Mouse (Mus musculus): ENCODE measurements around the gene Asb4. TPM values are rescaled to one million over a fixed set of nuclear protein-coding genes. Genes with fewer than 3 reads are reported as not detected.

Asb4 gene
- total RNA-seq, 2 experiments from 2014 or later, result 0.54 to 0.79 TPM

DNA sequence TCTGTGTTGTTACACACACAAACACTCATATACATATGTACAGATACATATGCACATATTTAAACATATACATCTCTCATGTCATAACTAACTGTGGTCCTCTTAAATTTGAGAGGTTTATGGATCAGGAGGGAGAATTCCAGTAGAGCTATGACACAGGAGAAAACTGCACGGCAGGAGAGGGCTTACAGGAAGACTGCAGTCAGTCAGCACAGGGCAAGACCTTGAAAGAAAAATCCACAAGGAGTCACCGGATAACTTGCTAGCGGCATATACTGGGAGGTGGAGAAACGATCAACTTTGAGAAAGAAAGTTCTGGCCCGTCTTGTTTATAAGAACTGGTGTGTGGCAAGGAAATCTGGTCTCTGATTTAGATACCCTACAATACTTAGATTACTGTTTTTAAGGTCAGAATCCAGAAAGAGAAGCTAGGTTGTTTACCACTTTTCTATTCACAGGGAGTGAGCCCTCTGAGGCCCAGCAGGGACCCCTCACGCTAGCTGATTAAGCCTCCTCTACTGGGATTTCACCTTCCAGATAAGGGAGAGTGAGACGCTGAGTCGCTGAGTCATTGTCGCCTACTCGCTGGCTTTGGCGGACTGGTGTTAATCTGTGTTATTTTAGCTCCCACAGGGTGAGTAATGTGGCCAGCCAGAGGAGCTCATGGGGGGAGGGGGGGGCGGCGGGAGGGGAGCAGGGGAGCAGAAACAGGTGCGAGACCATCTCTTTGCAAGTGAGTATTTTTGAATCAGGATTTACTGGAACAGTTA lies 59.3 kb downstream of the Asb4 start:
- DNase-seq (ENCODE audit: extremely low spot score in 1 of 2, low spot score in 1 of 2), result peak in 1 of 2 experiments; percentile 17

DNA sequence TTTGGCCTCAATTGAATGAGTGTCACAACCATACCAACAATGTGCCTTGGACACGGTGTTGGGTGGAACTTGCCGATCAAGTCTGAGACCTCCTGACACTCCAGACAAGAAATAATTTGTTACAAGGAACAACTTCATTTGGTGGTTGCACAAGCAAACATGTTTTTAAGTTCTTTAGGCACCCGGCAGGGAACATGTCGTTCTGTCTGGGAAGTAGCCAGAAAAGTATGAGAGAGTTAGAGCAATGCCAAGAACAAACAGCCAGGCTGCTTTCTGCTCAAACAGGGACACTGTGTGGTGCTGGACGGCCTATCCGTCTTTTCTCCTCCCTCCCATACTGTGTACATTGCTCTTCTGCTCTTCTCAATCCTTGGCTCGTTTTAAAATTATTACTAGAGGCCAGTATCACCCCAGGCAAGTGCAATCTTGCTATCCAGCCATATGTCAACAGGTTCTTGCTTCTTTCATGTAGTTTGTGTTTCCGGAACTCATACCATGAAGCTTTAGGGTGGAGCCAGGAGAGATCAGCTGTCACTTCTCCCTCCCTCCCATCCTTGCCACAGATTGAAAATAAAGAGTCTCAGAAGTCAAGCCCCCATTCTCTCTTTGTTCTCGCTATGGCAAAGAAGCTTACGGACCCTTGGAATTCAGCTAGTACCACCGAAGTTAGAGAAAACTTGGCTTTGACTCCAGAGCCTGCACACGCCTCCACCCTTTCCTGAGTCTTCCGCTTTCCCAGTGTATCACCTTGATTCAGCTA lies 60.1 kb downstream of the Asb4 start:
- peak in 1 of 2 experiments; percentile 16 for DNase-seq (ENCODE audit: extremely low spot score in 1 of 2, low spot score in 1 of 2)

DNA sequence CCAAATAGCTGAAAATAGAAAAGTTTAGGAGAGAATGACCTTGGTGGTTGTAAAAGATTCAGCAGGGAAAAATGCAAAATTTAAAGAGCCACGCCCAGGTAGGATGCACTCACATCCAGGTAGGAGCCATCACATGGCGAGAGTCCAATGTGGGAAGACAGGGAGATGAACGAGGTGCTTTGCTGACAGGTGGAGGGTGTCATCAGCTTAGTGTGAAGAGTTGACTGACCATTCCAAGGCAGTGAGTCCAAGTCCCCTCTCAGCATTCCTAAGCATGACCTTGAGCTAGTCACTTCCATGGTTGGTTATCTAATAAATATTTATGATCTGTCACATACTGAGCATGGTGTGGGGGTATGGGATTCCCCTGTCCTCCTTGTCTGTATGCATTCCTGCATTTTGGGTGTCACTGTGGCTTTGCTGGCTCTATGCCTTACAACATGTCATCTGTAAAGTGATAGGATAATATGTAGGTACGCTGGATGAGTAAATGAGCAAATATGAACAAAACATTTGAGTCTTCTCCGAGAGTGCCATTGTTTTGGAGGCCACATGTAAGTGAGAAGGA lies 61.2 kb downstream of the Asb4 start:
- no peak for DNase-seq (ENCODE audit: extremely low spot score in 1 of 2, low spot score in 1 of 2)

DNA sequence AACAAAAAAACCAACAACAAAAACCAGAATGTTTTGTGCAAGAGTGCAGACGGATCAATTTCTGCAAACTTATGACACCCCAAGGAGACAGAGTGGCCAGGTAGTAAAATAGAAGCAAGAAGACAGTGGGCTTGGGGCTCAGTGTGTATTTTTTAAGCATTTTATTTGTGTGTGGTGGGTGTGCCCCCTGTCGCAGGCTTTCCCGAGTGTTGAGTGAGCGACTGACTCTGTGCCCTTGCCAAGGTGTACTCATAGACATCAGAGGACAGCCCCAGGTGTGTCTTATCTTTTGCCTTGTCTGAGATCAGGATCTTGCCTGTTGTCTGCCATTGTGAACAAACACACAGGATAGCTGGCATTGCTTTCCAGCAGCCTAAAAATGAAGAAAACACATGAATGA lies 63.8 kb downstream of the Asb4 start:
- DNase-seq (ENCODE audit: extremely low spot score in 1 of 2, low spot score in 1 of 2), result no peak

DNA sequence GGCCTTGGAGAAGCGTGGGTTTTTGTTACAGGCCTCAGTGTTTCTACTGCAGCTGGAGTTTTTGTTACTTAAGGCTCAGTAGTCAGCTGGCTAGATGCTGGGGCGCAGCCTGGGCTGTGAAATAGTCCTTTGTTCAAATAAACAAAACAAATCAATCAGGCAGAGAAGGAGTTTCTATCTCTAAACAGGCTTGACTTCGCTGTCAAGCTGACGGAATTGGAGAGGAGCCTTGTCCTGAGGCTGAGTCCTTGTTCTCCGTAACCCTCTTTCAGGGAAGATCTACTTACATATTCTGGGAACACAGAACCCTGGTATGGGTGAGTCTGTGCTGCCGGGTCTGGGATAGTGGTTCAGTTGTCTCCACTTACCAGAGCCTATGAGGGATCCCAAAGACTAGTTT lies 64.4 kb downstream of the Asb4 start:
- DNase-seq (ENCODE audit: extremely low spot score in 1 of 2, low spot score in 1 of 2), result no peak

DNA sequence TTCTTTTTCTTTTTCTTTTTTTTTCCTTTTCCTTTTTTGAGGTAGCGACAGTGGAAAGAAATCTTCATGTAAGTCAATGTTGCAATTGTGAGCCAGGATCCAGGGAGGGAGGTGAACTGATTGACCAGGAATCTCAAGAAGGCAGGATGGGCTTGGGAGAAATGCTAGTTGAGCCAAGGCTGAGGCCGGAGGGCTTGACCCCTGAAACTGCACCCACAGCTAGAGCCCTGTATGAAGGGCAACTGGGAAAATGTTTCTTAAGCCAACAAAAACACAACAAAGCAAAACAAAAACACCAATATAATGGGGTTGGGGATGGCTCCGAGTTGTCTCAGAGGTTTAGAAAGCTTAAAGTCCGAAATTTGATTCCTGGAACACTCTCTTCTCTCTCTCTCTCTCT lies 65.2 kb downstream of the Asb4 start:
- DNase-seq (ENCODE audit: extremely low spot score in 1 of 2, low spot score in 1 of 2), result no peak

DNA sequence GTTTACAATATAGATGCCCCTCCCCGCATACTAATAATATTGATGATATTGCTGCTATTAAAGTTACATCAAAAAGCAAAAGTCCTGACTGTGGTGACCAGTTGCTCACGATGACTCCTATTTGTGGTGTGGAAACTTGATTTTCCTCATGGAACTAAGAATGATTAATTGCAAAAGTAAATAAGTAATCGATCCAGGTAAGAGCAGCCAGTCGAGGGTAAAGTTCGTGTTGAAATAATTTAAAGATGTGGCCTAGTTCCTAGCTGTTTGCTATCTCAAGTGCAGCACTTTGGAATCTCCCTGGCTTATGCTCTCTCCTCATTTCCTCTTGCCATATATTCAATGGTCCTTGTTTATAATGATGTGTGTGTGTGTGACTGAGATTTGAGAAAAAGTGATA lies 66.7 kb downstream of the Asb4 start:
- no peak for DNase-seq (ENCODE audit: extremely low spot score in 1 of 2, low spot score in 1 of 2)

DNA sequence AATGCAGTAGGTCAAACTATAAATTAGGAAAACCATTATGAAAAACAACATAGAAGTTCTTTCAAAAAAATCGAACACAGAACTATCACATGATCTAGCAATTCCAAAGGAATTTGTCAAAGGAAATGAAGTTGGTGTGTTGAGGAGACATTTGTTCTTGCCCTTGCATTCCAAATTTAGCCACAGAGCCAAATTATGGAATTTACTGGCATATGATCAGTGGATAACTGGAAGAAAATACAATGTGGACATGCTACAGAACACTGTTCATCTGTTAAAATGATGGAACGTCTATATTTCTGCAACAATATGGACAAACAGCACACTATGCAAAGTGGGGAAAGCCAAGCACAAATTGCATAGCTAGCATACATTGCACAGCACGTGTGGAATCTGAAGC lies 72.7 kb downstream of the Asb4 start:
- DNase-seq (ENCODE audit: extremely low spot score in 1 of 2, low spot score in 1 of 2), result no peak

DNA sequence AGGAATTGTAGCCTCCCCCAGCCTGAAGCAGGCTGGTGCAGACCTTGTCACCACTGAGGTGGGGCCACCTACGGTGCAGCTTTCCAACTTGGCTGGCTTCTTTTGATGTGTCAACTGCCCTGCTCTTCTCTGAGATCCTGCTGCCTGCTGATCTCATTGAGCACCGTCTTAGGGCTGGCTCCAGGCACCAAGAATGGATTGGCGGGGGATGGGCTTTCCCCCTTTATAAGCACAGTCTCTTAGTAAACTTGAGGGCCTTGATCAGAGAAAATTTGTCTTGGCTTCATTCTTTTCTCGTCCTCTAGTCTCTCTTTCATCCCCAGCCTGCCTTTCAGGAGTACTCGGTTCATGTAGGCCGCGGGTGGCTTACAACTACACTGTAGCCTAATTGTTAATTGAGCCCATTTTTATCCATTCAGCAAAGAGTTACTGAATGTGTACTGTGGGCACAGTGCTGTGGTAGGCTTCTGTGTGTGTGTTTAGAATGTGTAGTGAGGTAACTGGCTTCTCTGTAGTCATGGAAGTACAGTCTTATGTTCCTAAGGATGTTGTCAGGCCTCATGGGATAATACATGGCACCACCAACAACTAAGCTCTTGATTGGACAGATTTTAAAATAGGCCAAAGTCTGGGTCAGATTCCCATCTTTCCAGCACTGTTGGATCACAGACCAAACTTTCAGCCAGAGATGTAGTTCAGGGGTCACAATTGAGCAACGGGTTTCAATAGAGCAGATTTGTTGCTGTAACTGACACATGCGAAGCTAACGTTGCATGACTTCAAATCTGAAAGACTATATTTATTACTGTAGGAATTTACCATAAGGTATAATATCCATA lies 87.5 kb downstream of the Asb4 start:
- DNase-seq (ENCODE audit: extremely low spot score in 1 of 2, low spot score in 1 of 2), result no peak

DNA sequence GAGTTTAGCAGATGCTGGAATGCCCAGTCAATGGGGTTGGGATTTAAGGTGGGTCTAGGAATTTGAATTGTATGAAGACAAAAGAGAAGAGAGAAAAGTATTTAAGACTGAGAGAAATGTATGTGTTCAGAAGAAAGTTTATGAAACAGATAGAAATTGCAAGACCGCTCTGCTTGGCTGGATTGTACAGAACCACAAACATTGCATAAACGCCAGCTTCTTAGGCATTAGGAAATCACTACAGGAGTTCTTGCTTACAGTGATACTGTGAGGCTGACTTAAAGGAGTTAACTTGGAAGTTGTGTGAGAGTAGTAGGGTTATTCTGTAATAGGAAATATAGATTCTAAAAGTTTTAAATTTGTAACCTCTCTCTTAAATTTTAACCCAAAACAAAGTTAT lies 89.5 kb downstream of the Asb4 start:
- no peak for DNase-seq (ENCODE audit: extremely low spot score in 1 of 2, low spot score in 1 of 2)

DNA sequence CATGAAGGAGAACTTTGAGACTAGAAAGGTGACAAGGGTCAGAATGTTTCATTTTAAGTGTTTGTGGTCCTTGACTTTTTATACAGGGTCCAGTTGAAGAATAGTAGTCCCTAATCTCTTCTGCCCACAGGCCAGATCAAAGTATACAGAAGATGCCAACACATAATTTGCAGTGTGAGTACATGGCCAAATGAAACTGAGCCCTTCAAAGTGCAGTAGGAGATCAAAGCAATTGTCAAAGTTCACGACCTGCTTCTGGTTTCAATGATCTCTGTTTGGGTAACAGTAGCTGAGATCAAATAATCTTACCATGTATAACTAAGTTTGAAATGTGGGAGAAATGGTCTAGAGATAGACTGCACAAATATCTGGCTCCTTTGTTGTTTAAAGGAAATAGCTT lies 90.8 kb downstream of the Asb4 start:
- DNase-seq (ENCODE audit: extremely low spot score in 1 of 2, low spot score in 1 of 2), result no peak

DNA sequence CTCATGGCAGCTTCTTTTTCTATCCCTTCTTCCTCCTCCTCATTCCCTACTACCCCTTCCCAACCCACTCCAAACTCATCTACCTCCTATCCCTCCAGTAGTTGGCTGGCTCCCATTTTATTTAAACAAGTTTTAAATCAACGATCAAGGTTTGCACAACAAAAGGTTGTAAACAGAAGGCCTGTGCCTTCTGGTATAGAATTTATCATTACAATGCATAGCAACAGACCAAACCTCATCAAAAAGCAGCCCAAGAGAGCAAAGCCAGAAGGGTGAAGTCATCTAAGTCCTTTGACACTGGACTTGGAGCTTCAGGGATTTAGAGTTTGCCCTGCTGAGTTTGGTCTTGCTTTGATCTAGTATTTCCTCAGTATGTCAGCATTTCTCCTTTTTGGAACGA lies 97.9 kb downstream of the Asb4 start:
- DNase-seq (ENCODE audit: extremely low spot score in 1 of 2, low spot score in 1 of 2), result no peak

DNA sequence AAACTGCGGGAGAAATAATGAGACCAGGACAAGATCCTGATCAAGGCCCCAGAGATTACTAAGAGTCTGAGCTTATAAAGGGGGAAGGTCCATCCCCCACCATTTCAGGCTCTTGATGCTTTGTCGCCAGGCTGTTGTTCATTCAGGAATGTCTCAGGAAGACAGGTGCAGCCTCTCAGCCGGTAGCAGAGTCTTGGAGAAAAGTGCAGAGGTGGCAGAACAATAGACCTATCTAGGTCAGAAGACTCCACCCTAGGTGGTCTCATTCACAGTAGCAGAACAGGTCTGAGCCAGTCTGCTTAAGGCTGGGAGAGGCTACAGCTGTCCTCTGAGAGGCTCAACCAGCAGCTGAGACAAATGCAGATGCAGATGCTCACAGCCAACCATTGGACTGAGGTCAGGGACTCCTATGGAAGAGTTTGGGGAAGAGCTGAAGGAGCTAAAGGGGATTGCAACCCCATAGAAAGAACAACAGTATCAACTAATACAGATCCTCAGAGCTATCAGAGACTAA lies 99.1 kb downstream of the Asb4 start:
- DNase-seq (ENCODE audit: extremely low spot score in 1 of 2, low spot score in 1 of 2), result no peak

Other genes with a start within 250 kb of the Asb4 start
- not detected for gene Pon1, start 189.4 kb upstream of the Asb4 start, total RNA-seq (2021)
- gene Pon3, start 127.1 kb upstream of the Asb4 start, total RNA-seq (2021), result 1 to 10 TPM; 1.5 to 2.8 TPM
- gene Pon2, start 84.9 kb upstream of the Asb4 start, total RNA-seq (2021), result 10 to 100 TPM; 21.4 to 22.1 TPM
- 10 to 100 TPM; 11.1 to 14.1 TPM for gene Pdk4, start 112.9 kb downstream of the Asb4 start, total RNA-seq (2021)

All from layer of hippocampus, postnatal 25 days (tissue).